Mouse (Mus musculus) embryonic fibroblast, embryonic 13.5 days (primary cell): ENCODE results near the gene Gpatch2. TPM values are rescaled to one million over a fixed set of nuclear protein-coding genes. Genes with fewer than 3 reads are reported as not detected.

Experiments
- H3K27ac ChIP-seq: 2 replicates; pipeline ENCODE4 v1.5.1; 2012; ENCODE audit warnings: low read length, control low read depth, inconsistent platforms; ENCODE audit not compliant: insufficient read depth
- H3K4me1 ChIP-seq: 2 replicates; pipeline ENCODE4 v1.6.1; 2011; ENCODE audit warnings: low read length; ENCODE audit not compliant: control insufficient read depth, insufficient read depth
- H3K4me3 ChIP-seq: 2 replicates; pipeline ENCODE4 v1.5.1; 2011; ENCODE audit warnings: mild to moderate bottlenecking, control low read depth, low read length; ENCODE audit not compliant: insufficient read depth
- CTCF ChIP-seq: IDR thresholded peaks from 2 replicates; pipeline ENCODE4 v1.5.1; 2011; ENCODE audit warnings: mild to moderate bottlenecking, control low read depth, low read length, moderate library complexity, borderline replicate concordance; ENCODE audit not compliant: insufficient read depth
- POLR2A ChIP-seq: IDR thresholded peaks from 2 replicates; pipeline ENCODE4 v1.6.1; 2011; ENCODE audit warnings: low read depth, mild to moderate bottlenecking, control low read depth, low read length, moderate library complexity
- polyA plus RNA-seq: library from polyadenylated mRNA; stranded (reverse); fragments of >200 nt; gene quantifications from 2 replicates; pipeline ENCODE4 v1.2.4, GENCODE M21; 2011; ENCODE audit warnings: low read depth; ENCODE audit not compliant: missing spikeins, insufficient read length

The Gpatch2 gene
- polyA plus RNA-seq, 1 experiment: 16.7 TPM

DNA sequence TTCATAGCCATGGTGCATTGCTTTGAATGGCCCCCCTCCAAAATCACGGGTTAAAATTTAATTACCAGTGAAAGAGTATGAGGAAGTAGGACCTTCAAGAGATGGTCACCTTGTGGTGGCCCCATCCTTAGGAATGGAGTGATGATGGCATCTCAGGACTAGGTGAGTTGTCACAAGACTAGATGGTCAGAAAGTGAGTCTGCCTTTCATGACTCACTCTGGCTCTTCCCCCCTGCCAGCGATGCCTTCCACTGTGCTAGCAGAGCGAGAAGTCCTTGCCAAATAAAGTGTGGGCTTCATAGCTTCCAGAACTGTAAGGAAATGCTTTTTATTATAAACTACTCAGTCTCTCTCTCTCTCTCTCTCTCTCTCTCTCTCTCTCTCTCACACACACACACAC is 150.1 kb downstream of the Gpatch2 start:
- H3K4me3 ChIP-seq: no peak overlapping the region
- TF ChIP-seq CTCF: no peak
- TF ChIP-seq POLR2A: no peak

DNA sequence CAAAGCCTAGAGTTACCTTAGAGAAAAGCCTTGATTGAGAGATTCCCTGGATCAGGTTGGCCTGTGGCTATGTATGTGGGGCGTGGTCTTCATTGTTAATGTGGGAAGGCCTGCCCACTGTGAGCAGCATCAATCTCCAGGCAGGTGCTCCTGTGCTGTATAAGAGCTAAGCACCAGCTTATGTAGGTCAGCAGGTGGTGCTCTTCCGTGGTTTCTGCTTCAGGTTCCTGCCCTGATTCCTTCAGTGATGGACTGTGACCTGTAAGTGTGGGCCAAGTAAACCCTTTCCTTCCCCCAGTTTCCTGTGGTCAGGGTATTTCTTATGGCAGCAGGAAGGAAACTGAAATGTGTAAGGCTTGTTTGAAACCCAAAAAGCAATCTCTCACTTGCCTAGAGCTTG is 151.5 kb downstream of the Gpatch2 start:
- Histone ChIP-seq H3K27ac (no peak overlapping the region), H3K4me3 (no peak overlapping the region), H3K4me1 (no peaks in the 10 kb centered on the region)
- TF ChIP-seq POLR2A (no peak), CTCF (no peak)

More for the DNA sequence above, 150.1 kb downstream of the Gpatch2 start:
- no peaks in the 10 kb centered on the region for H3K4me1 ChIP-seq
- no peak overlapping the region for H3K27ac ChIP-seq

GRCm38 (mm10) chr1:187369049-187369448 is 153.7 kb downstream of the Gpatch2 start:
- no peaks in the 10 kb centered on the region for H3K4me1 ChIP-seq
- H3K27ac ChIP-seq: no peak overlapping the region
- H3K4me3 ChIP-seq: no peak overlapping the region
- no peak for TF ChIP-seq POLR2A
- no peak for TF ChIP-seq CTCF

GRCm38 (mm10) chr1:187373506-187373905 is 158.2 kb downstream of the Gpatch2 start:
- no peaks in the 10 kb centered on the region for H3K4me1 ChIP-seq
- H3K27ac ChIP-seq: no peak overlapping the region
- TF ChIP-seq POLR2A (no peak), CTCF (no peak)
- no peak overlapping the region for H3K4me3 ChIP-seq

DNA sequence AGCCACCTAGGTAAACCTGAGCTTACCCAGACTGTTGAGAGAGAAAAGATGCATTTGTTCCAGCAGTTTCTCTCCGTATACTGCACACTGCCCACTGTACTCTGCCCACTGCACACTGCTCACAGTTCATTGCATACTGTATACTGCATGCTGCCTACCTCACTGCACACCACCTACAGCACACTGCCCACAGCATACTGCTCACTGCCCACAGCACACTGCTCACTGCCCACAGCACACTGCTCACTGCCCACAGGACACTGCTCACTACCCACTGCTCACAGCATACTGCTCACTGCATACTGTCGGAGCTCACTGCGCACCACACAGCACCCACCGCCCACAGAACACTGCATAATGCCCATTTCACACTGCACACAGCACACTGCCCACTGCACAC is 159.1 kb downstream of the Gpatch2 start:
- no peak overlapping the region for H3K27ac ChIP-seq
- no peak overlapping the region for H3K4me3 ChIP-seq
- no peaks in the 10 kb centered on the region for H3K4me1 ChIP-seq
- no peak for TF ChIP-seq POLR2A
- TF ChIP-seq CTCF: no peak

DNA sequence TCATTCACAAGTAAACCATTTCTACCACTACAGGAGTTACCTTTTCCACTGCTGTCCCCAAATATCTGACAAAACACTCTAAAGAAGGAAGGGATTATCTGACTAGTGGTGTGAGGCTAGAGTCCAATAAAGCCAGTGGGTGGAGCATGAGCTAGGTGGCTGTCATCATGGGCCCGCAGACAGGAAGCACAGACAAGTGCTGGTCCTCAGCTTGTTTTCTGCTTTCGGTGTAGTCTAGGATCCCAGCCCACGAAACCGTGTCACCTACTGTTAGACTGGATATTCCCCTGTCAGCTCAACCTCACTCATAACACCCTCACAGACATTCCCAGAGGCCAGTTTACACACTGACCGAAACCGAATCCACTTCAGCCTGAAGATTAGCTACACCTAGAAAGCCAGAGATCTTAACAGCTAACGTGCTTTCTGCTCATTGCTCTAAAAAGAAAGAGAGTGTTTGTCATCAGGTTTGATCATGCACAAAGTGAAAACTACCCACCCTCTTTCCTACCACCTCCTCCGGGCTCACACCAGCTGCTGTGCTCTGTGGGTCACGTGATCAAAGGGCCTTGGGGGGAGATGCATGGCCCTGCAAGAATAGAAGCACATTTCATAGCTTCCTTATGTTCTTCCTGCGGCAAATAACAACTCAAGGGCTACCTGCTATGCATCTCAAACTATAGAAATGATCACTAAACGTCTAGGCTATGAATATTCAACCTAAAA is 161.8 kb downstream of the Gpatch2 start:
- H3K4me3 ChIP-seq: no peak overlapping the region
- no peaks in the 10 kb centered on the region for H3K4me1 ChIP-seq
- H3K27ac ChIP-seq: no peak overlapping the region
- TF ChIP-seq POLR2A (no peak), CTCF (no peak)

- Histone ChIP-seq H3K4me3 (no peak overlapping the region), H3K4me1 (no peaks in the 10 kb centered on the region), H3K27ac (no peak overlapping the region)
- TF ChIP-seq POLR2A (no peak), CTCF (no peak)
Observed at GRCm38 (mm10) chr1:187377865-187378524, 162.7 kb downstream of the Gpatch2 start.

DNA sequence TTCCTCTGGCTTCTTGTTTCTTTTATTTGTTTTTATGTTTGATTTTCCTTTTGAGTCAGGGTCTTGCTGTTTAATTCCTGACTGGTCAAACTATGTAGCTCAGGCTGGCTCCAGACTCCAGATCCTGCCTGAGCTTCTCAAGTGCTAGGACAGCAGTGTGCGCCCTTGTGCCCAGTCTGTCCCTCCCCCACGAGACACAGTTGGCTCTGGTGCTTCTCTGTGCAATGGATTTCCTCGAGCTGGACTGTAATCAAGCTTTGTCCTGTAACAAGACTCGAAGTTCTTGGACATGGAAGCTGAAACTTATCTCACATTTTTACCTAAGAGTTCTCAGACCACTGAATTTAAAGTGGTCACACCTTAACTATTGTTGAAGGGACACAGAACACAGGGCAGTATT is 174.2 kb downstream of the Gpatch2 start:
- Histone ChIP-seq H3K4me3 (no peak overlapping the region), H3K4me1 (no peaks in the 10 kb centered on the region), H3K27ac (no peak overlapping the region)
- TF ChIP-seq CTCF (no peak), POLR2A (no peak)

- H3K27ac ChIP-seq: no peak overlapping the region
- no peaks in the 10 kb centered on the region for H3K4me1 ChIP-seq
- TF ChIP-seq POLR2A (no peak), CTCF (no peak)
- no peak overlapping the region for H3K4me3 ChIP-seq
Observed at GRCm38 (mm10) chr1:187400834-187401233, 185.5 kb downstream of the Gpatch2 start.

Other genes starting within 250 kb of the Gpatch2 start
- gene D1Pas1, start 248.1 kb upstream of the Gpatch2 start, polyA plus RNA-seq: 0.16 TPM in 1 of 2 replicates, not detected in the other
- 0.65 TPM in 1 of 2 replicates, not detected in the other for gene Spata17, start within 50 bp of the Gpatch2 start, polyA plus RNA-seq